In the genomic region with DNA sequence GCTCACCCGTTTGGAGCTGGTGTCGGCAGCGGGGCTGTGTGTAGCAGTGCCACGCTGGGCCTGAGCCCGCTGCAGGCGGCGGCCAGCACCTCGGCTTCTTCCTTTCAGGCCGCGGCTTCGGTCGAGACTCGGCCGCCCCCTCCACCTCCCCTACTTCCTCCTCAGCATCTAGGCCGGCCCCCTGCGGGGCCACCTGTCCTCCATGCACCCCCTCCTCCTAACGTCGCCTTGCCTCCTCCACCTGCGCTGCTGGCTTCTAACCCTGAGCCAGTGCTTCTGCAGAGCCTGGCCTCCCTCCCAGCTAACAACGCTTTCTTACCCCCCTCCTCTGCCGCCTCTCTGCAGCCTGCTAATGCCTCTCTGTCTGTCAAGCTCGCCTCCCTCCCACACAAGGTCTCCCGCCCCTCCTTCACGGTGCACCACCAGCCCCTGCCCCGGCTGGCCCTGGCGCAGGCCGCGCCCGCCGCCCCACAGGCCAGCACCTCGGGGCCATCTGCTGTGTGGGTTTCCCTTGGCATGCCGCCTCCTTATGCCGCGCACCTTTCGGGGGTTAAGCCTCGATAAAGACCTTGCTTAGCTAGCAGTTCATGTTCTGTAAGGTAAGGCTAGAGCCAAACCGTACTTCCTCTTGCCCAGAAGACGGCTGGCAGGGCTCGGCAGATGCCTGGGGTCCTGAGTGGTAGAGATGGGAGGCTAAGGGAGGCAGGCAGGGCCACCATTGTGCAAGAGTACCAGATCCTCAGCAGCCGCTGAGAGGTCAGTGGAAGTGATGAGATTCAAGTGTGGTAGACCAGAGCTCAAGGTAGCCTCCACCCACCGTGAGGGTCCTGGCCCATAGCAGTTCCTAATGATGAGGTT, we compare ENCODE assay signal across 9 mouse cellular contexts. TPM values are rescaled to one million over a fixed set of nuclear protein-coding genes. Genes with fewer than 3 reads are reported as not detected.
DNase-seq lines count a peak whose midpoint lies in the region; ATAC-seq and TF ChIP-seq lines count a peak whose summit lies in the region.
"Had no signal": no experiment of that assay in that cellular context is flagged by ENCODE, and none has a peak within 500 bp of the region (broad histone marks: within the 10 kb centered on the region; RNA-seq: fewer than 3 reads in every experiment).

No protein-coding gene starts in this region.

- H3K9me3 ChIP-seq in heart, embryonic 14.5 days (ENCODE audit: control insufficient read depth, low read length), result no peaks in the 10 kb centered on the region
- H3K9me3 ChIP-seq: neural tube, embryonic 13.5 days had no signal

- 78% methylated on average over 41 of the region's 41 CpGs for WGBS in heart, embryonic 14.5 days

- no peaks in the 10 kb centered on the region for H3K27me3 ChIP-seq in heart, embryonic 14.5 days (ENCODE audit: control insufficient read depth, insufficient read depth, low read length)
- H3K27me3 ChIP-seq: neural tube, embryonic 13.5 days had no signal

- peak overlapping the region; percentile 41; the same call in 1 of the 2 replicates for H3K9ac ChIP-seq in heart, embryonic 14.5 days (ENCODE audit: low read length)
- H3K9ac ChIP-seq: neural tube, embryonic 13.5 days had no signal

- TF ChIP-seq POLR2A in cortical plate, adult 2 months (IDR thresholded peaks at IDR 0.05; ENCODE audit: extremely low read depth, insufficient read depth, low read length), result no peak

- peaks cover 10 to 29% of the 10 kb centered on the region in 2 experiments for H3K4me1 ChIP-seq in heart, embryonic 14.5 days (ENCODE audit: control insufficient read depth in 2 of 2, insufficient read depth in 2 of 2, low read length in 2 of 2)
- H3K4me1 ChIP-seq in cortical plate, adult 2 months (ENCODE audit: control insufficient read depth, insufficient read depth, low read length), result peaks cover 7% of the 10 kb centered on the region; the same call in 1 of the 2 replicates

- H3K4me3 ChIP-seq in heart, embryonic 14.5 days (ENCODE audit: control insufficient read depth in 1 of 2, insufficient read depth in 1 of 2, low read depth in 1 of 2, low read length in 2 of 2), result no peak overlapping the region
- no peak overlapping the region for H3K4me3 ChIP-seq in cortical plate, adult 2 months (ENCODE audit: insufficient read depth, low read length)
- H3K4me3 ChIP-seq: neural tube, embryonic 13.5 days had no signal

- H3K36me3 ChIP-seq in heart, embryonic 14.5 days (ENCODE audit: control insufficient read depth, insufficient read depth, low read length), result peaks cover 96% of the 10 kb centered on the region

- H3K4me2 ChIP-seq in heart, embryonic 14.5 days (ENCODE audit: low read length), result no peak overlapping the region
- H3K4me2 ChIP-seq: neural tube, embryonic 13.5 days had no signal

- H3K27ac ChIP-seq in heart, embryonic 14.5 days (replicated peaks in 1 of 2; ENCODE audit: control insufficient read depth in 1 of 2, insufficient read depth in 1 of 2, low read depth in 2 of 2, low read length in 2 of 2), result peak overlapping the region; percentile 40 to 68; a peak in 2 of 4 replicates
- H3K27ac ChIP-seq in cortical plate, adult 2 months (ENCODE audit: insufficient read depth, low read length), result peak overlapping the region; percentile 64
- H3K27ac ChIP-seq: neural tube, embryonic 13.5 days had no signal

- no peak for ATAC-seq in heart, embryonic 14.5 days (ENCODE audit: insufficient number of reproducible peaks, insufficient read depth, low FRiP score, low read depth)

- no peak for TF ChIP-seq CTCF in cortical plate, adult 2 months (IDR thresholded peaks at IDR 0.05; ENCODE audit: extremely low read depth, insufficient read depth, low read length)

- DNase-seq in heart, postnatal 4 days, result no peak
- DNase-seq in ovary, postnatal 36 days (ENCODE audit: low spot score), result peak; percentile 53
- no peak for DNase-seq in ovary, postnatal 10 days (ENCODE audit: low spot score)
- DNase-seq in thymus, postnatal 36 days, result peak; percentile 71 to 85
- no peak for DNase-seq in gastrocnemius, postnatal 25 days
- no peak for DNase-seq in B cell, adult 2 months

RNA-seq across cellular contexts. Expression of gene Sf3a2, which starts 5.6 kb away (rescaled TPM):
- polyA plus RNA-seq in heart, embryonic 14.5 days (2014; fragmentation: Nextera tagmentation; extraction: Ambion mirVana), result 49.2 and 51.0 TPM in 2 replicates
- 10 to 100 TPM; 46.0 to 51.7 TPM for total RNA-seq in heart, postnatal 4 days (2021)
- polyA plus RNA-seq in cortical plate, adult 2 months (2012; rRNA removed), result 38.9 and 46.1 TPM in 2 replicates
- total RNA-seq in gastrocnemius, postnatal 25 days (2021), result 10 to 100 TPM; 24.0 to 24.9 TPM

RNA-seq across cellular contexts. Expression of gene Plekhj1, which starts 6.0 kb away (rescaled TPM):
- 71.1 and 75.4 TPM in 2 replicates for polyA plus RNA-seq in heart, embryonic 14.5 days (2014; fragmentation: Nextera tagmentation; extraction: Ambion mirVana)
- total RNA-seq in heart, postnatal 4 days (2021), result 10 to 100 TPM; 36.2 to 37.1 TPM
- polyA plus RNA-seq in cortical plate, adult 2 months (2012; rRNA removed), result 59.5 and 62.6 TPM in 2 replicates
- 10 to 100 TPM; 22.4 to 27.3 TPM for total RNA-seq in gastrocnemius, postnatal 25 days (2021)

RNA-seq across cellular contexts. Expression of gene Amh, which starts 12.6 kb away (rescaled TPM):
- 0.12 TPM in 1 of 2 replicates, not detected in the other for polyA plus RNA-seq in heart, embryonic 14.5 days (2014; fragmentation: Nextera tagmentation; extraction: Ambion mirVana)
- 1 to 10 TPM in 1 of 2 experiments, under 1 TPM in 1; 0.61 to 1.0 TPM for total RNA-seq in heart, postnatal 4 days (2021)
- polyA plus RNA-seq in cortical plate, adult 2 months (2012; rRNA removed), result 1.6 and 2.3 TPM in 2 replicates
- under 1 TPM; 0.20 to 0.21 TPM for total RNA-seq in gastrocnemius, postnatal 25 days (2021)

RNA-seq across cellular contexts. Expression of gene Jsrp1, which starts 20.9 kb away (rescaled TPM):
- polyA plus RNA-seq in heart, embryonic 14.5 days (2014; fragmentation: Nextera tagmentation; extraction: Ambion mirVana), result 5.5 and 5.6 TPM in 2 replicates
- total RNA-seq in heart, postnatal 4 days (2021), result 1 to 10 TPM in 1 of 2 experiments, under 1 TPM in 1; 0.62 to 1.6 TPM
- polyA plus RNA-seq in cortical plate, adult 2 months (2012; rRNA removed), result 4.7 and 5.0 TPM in 2 replicates
- 100 to 1,000 TPM; 395 to 415 TPM for total RNA-seq in gastrocnemius, postnatal 25 days (2021)

RNA-seq across cellular contexts. Expression of gene Oaz1, which starts 34.1 kb away (rescaled TPM):
- polyA plus RNA-seq in heart, embryonic 14.5 days (2014; fragmentation: Nextera tagmentation; extraction: Ambion mirVana), result 2,025 and 2,172 TPM in 2 replicates
- 1,000 to 10,000 TPM; 1,002 to 1,049 TPM for total RNA-seq in heart, postnatal 4 days (2021)
- polyA plus RNA-seq in cortical plate, adult 2 months (2012; rRNA removed), result 643 and 729 TPM in 2 replicates
- 100 to 1,000 TPM; 651 to 657 TPM for total RNA-seq in gastrocnemius, postnatal 25 days (2021)

Comparison
In these comparisons a context has a peak if more than half of its experiments do, and no peak if none do; other contexts are left out.
1. DNase-seq: peak in ovary, postnatal 36 days (single experiment) and thymus, postnatal 36 days (2 of 2); none in heart, postnatal 4 days (single experiment), ovary, postnatal 10 days (single experiment), gastrocnemius, postnatal 25 days (single experiment) and B cell, adult 2 months (0 of 2).